Mouse (Mus musculus): ENCODE data around the gene Hes2. TPM values are rescaled to one million over a fixed set of nuclear protein-coding genes. Genes with fewer than 3 reads are reported as not detected.

Gene Hes2
- polyA plus RNA-seq, 1 experiment from 2014 or later = not detected

DNA sequence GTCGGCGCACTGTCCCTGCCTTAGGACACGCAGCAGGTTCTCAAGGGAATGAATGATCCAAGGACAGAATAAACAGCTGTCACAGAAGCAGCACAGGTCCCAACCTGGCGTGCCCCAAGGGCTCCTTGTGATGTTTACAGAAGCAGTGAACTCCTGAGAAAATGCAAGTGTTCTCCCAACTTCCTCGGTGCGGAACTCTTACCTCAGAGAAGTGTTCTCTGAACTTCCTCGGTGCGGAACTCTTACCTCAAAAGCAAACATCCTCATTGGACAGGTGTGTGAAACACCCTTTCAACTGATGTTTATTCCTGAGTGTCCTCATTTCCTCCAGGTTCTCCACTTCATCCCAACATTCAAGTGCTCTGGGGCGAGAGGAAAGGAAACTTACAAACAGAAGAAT, 15.3 kb downstream of the Hes2 start:
- TF ChIP-seq EP300 (IDR thresholded peaks at IDR 0.05; ENCODE audit: low read depth) = no peak
- TF ChIP-seq CTCF (IDR thresholded peaks at IDR 0.05; ENCODE audit: low read depth) = no peak
- Histone ChIP-seq H3K4me3 (ENCODE audit: low read depth, low read length) (no peak overlapping the region), H3K4me2 (ENCODE audit: low read depth, low read length) (no peak overlapping the region), H3K4me1 (ENCODE audit: insufficient read depth) (peaks cover 16% of the 10 kb centered on the region), H3K27ac (ENCODE audit: low read depth) (no peak overlapping the region), H3K9me3 (ENCODE audit: low read length) (no peaks in the 10 kb centered on the region), H3K27me3 (ENCODE audit: insufficient read depth, low read length) (peaks cover 6% of the 10 kb centered on the region; the same call in 1 of the 2 replicates), H3K9ac (replicated peaks) (no peak overlapping the region), H3K36me3 (replicated peaks; ENCODE audit: insufficient read depth, low read length) (no peaks in the 10 kb centered on the region)
- DNase-seq (no peak), ATAC-seq (no peak)
- 73% methylated on average over 9 of the region's 9 CpGs for WGBS (ENCODE audit: insufficient replicate concordance)

DNA sequence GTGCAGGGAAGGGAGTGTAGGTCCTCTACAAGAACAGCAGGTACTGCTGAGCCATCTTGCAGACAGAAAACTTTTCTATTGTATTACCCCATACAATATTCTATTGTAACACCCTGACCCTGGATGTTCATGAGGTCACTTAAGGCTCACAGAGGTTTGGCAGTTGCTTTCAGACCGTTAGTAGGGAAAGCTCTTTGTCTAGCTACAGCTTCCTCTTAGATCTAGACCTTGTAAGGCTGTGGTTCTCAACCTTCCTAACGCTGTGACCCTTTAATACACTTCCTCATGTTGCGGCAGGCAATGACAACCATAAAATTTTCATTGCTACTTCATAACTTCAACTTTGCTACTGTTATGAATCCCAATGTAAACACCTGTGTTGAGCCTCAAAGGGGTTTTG, 18.0 kb downstream of the Hes2 start:
- H3K9ac ChIP-seq (replicated peaks) = no peak overlapping the region
- peak overlapping the region; percentile 96; the same call in 1 of the 2 replicates for H3K27ac ChIP-seq (ENCODE audit: low read depth)
- no peaks in the 10 kb centered on the region for H3K36me3 ChIP-seq (replicated peaks; ENCODE audit: insufficient read depth, low read length)
- no peak overlapping the region for H3K4me3 ChIP-seq (ENCODE audit: low read depth, low read length)
- TF ChIP-seq EP300 (IDR thresholded peaks at IDR 0.05; ENCODE audit: low read depth) (no peak), CTCF (IDR thresholded peaks at IDR 0.05; ENCODE audit: low read depth) (no peak)
- H3K27me3 ChIP-seq (ENCODE audit: insufficient read depth, low read length) = peaks cover 10% of the 10 kb centered on the region; the same call in 1 of the 2 replicates
- no peak for ATAC-seq
- H3K4me1 ChIP-seq (ENCODE audit: insufficient read depth) = peaks cover 22% of the 10 kb centered on the region
- H3K4me2 ChIP-seq (ENCODE audit: low read depth, low read length) = peak overlapping the region; percentile 93; the same call in 1 of the 2 replicates
- no peaks in the 10 kb centered on the region for H3K9me3 ChIP-seq (ENCODE audit: low read length)
- DNase-seq = no peak
- WGBS (ENCODE audit: insufficient replicate concordance) = 41% methylated on average over 3 of the region's 3 CpGs

DNA sequence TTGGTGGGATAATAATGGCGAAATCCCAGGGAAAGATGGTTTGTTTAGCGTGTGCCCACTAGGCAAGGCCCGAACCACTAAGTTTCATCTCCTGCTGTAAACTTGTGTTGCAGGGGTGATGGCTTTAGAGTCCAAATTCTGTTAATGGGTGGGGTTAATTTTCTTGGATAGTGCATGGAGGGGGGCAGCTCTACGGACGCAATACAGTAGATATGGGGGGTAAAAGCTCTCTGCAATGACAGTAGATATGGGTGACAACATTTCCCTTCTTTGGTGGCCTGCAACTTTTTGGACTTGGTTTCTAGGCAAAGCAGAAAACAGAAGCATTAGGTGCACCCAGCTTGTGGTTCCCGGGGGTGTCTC, 18.5 kb downstream of the Hes2 start:
- 29% methylated on average over 6 of the region's 6 CpGs for WGBS (ENCODE audit: insufficient replicate concordance)
- DNase-seq (no peak), ATAC-seq (no peak)
- no peaks in the 10 kb centered on the region for H3K36me3 ChIP-seq (replicated peaks; ENCODE audit: insufficient read depth, low read length)
- H3K4me2 ChIP-seq (ENCODE audit: low read depth, low read length) = peak overlapping the region; percentile 93
- peak overlapping the region; percentile 69 for H3K4me3 ChIP-seq (ENCODE audit: low read depth, low read length)
- peaks cover 22% of the 10 kb centered on the region for H3K4me1 ChIP-seq (ENCODE audit: insufficient read depth)
- no peaks in the 10 kb centered on the region for H3K9me3 ChIP-seq (ENCODE audit: low read length)
- peak overlapping the region; percentile 75 for H3K9ac ChIP-seq (replicated peaks)
- H3K27ac ChIP-seq (ENCODE audit: low read depth) = peak overlapping the region; percentile 96
- peaks cover 10% of the 10 kb centered on the region; the same call in 1 of the 2 replicates for H3K27me3 ChIP-seq (ENCODE audit: insufficient read depth, low read length)
- no peak for TF ChIP-seq CTCF (IDR thresholded peaks at IDR 0.05; ENCODE audit: low read depth)

DNA sequence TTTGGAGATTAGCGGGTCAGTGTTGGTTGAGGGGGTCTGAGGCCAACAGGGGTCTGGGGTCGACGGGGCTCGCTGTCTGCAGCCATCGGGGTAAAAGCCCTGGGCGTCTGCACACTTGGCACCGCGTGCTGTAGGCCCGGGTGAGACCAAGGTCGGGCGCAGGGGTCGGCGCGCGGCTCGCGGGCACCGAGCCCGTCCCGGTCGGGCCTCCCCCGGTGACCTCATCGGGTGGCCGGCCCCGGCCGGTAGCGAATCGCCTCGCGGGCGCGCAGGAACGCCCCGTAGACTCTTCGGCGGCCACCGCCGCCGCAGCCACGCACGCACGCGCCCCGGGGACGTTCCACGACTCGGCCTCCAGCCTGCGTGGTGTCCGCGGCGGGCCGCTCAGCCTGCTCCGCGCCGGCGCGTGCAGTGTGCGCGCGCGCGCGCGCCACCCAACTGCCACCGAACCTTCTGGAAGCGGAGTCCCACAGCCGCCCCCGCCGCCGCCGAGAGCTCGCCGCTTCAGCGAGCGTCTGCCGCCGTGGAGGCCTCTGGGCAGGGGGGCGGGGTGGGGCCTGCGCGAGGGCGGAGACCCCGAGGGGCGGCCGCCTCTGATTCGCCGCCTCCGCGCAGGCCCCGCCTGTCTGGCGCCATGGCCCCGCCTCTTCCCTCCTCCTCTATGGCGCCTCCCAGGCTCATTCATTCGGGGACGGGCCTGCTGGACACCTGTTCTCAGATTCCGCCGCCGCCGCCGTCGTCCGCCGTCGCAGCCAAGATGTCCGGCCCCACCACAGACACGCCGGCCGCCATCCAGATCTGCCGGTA, 19.1 kb downstream of the Hes2 start, which contains the start of gene Acot7:
TSS of gene Acot7 (plus strand) at position 598 of the 807 bp plus-strand sequence.
- 4% methylated on average over 48 of the region's 108 CpGs for WGBS (ENCODE audit: insufficient replicate concordance)
- no peaks in the 10 kb centered on the region for H3K36me3 ChIP-seq (replicated peaks; ENCODE audit: insufficient read depth, low read length)
- peak within 1 kb of the TSS; percentile 93 for H3K4me2 ChIP-seq (ENCODE audit: low read depth, low read length)
- H3K9ac ChIP-seq (replicated peaks) = peak within 1 kb of the TSS; percentile 75
- H3K9me3 ChIP-seq (ENCODE audit: low read length) = no peaks in the 10 kb centered on the region
- TF ChIP-seq CTCF (IDR thresholded peaks at IDR 0.05; ENCODE audit: low read depth) (no peak), EP300 (IDR thresholded peaks at IDR 0.05; ENCODE audit: low read depth) (no peak)
- DNase-seq = peak; percentile 95
- peaks cover 22% of the 10 kb centered on the region for H3K4me1 ChIP-seq (ENCODE audit: insufficient read depth)
- peaks cover 10% of the 10 kb centered on the region; the same call in 1 of the 2 replicates for H3K27me3 ChIP-seq (ENCODE audit: insufficient read depth, low read length)
- peak within 1 kb of the TSS; percentile 96 for H3K27ac ChIP-seq (ENCODE audit: low read depth)
- H3K4me3 ChIP-seq (ENCODE audit: low read depth, low read length) = peak within 1 kb of the TSS; percentile 69
- peak; percentile 96 for ATAC-seq

DNA sequence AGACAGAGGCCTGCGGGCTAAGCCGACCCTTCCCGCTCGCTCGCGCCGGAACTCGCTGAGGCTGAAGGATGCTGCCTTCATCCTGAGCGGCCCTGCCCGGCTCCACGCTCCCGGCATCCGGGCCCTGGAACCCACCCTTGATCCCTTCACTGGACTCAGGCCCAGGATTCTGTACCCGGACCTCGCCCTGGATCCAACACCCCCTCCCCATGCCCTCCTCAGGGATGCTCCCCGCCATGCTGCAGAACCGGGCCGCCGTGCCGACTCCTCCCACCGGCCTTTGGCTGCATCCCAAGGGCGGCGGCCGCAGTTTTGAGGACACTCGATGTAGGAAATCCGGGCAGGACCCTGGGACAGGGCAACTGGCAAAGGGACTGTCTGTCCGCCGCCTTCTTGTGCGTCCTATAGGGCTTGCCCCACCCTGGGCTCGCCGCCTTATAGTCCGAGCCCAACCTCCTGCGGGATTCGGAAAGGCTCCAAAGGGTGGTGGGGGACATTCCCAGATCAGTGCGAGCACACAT, 19.7 kb downstream of the Hes2 start:
- H3K4me3 ChIP-seq (ENCODE audit: low read depth, low read length) = peak overlapping the region; percentile 69
- H3K4me2 ChIP-seq (ENCODE audit: low read depth, low read length) = peak overlapping the region; percentile 93
- no peak for TF ChIP-seq EP300 (IDR thresholded peaks at IDR 0.05; ENCODE audit: low read depth)
- no peak for TF ChIP-seq CTCF (IDR thresholded peaks at IDR 0.05; ENCODE audit: low read depth)
- H3K9ac ChIP-seq (replicated peaks) = peak overlapping the region; percentile 75
- H3K9me3 ChIP-seq (ENCODE audit: low read length) = no peaks in the 10 kb centered on the region
- DNase-seq (peak; percentile 65), ATAC-seq (peak; percentile 9)
- WGBS (ENCODE audit: insufficient replicate concordance) = under 1% methylated on average over 35 of the region's 35 CpGs
- peaks cover 10% of the 10 kb centered on the region; the same call in 1 of the 2 replicates for H3K27me3 ChIP-seq (ENCODE audit: insufficient read depth, low read length)
- peaks cover 22% of the 10 kb centered on the region for H3K4me1 ChIP-seq (ENCODE audit: insufficient read depth)
- no peaks in the 10 kb centered on the region for H3K36me3 ChIP-seq (replicated peaks; ENCODE audit: insufficient read depth, low read length)
- H3K27ac ChIP-seq (ENCODE audit: low read depth) = no peak overlapping the region

DNA sequence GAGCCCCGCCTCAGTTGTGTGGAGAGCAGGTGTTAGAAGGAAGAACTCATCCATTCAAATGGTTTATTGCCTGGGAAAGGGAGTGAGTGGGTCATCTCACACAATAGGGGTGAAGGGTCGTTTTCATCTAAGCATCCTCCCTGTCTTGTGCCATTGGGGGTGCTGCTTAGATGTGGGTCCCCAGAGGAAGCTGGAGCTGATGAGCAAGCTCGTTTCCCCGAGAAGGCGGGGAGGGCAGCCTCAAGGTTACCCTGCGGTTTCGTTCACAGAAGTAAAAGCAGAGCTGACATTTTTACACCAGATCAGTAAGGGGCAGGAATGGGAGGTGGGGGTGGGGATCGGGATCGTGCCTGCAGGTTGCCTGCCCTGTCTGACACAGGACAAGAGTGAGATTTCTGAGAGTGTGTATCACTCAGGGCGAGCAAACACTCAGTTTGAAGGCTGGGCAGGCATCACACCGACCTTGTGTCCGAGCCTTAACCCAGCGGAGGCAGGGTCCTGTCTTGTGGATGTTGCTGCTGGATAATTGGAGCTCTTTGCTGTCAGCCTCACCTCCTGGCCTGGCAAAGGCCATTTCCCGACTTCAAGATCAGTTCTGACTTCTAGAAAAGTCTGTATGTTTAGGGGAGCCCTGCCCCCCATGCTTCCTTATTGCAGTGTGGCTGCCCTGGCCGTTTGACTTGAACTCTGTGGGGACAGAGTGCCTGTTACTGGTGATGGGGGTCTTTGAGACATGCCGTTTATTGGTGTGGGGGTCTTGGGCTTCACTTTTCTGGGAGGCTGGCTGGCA, 20.4 kb downstream of the Hes2 start:
- H3K9ac ChIP-seq (replicated peaks) = peak overlapping the region; percentile 75
- no peak overlapping the region for H3K27ac ChIP-seq (ENCODE audit: low read depth)
- H3K4me1 ChIP-seq (ENCODE audit: insufficient read depth) = peaks cover 22% of the 10 kb centered on the region
- H3K27me3 ChIP-seq (ENCODE audit: insufficient read depth, low read length) = peaks cover 10% of the 10 kb centered on the region; the same call in 1 of the 2 replicates
- TF ChIP-seq EP300 (IDR thresholded peaks at IDR 0.05; ENCODE audit: low read depth) (no peak), CTCF (IDR thresholded peaks at IDR 0.05; ENCODE audit: low read depth) (no peak)
- DNase-seq (no peak), ATAC-seq (no peak)
- peak overlapping the region; percentile 69 for H3K4me3 ChIP-seq (ENCODE audit: low read depth, low read length)
- peak overlapping the region; percentile 93 for H3K4me2 ChIP-seq (ENCODE audit: low read depth, low read length)
- H3K36me3 ChIP-seq (replicated peaks; ENCODE audit: insufficient read depth, low read length) = no peaks in the 10 kb centered on the region
- WGBS (ENCODE audit: insufficient replicate concordance) = 19% methylated on average over 16 of the region's 16 CpGs
- H3K9me3 ChIP-seq (ENCODE audit: low read length) = no peaks in the 10 kb centered on the region

All from liver, postnatal 0 days (tissue).